Mouse (Mus musculus) left cerebral cortex, postnatal 4 days (tissue): ENCODE measurements around the gene Foxn3. TPM values are rescaled to one million over a fixed set of nuclear protein-coding genes. Genes with fewer than 3 reads are reported as not detected.
A peak's percentile ranks its signal among the peaks of the same experiment; 100 is the strongest.

Experiments used
- DNase-seq: peaks from one replicate; pipeline ENCODE4 v3.0.0-alpha.2; 2022
- intact Hi-C: fragments of 180-260 bp; cut with DNase I; formaldehyde crosslinking; loops from one replicate; pipeline ENCODE4 v1.15.1; 2025
- total RNA-seq, 2 experiments: library from RNA; stranded (reverse); gene quantifications; 2 replicates each; pipeline ENCODE4 v1.2.3; 2021

Gene Foxn3
- total RNA-seq, 2 experiments from 2014 or later, result 73.5 to 79.5 TPM

DNA sequence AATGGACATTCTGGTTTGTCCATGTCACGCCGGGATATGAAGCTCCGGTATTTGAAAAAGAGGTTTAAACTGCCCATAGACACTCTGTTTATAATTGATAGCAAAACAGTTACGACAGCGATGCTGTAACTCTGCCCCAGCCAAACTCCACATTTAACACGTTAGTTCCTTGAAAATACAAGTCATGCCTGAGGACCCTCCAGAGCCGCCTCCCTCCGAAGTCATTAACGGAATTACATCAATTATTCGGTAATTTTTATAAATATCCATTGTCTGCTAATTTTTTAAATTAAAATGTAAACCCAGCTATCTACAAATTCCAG lies 554 bp downstream of the Foxn3 start:
- DNase-seq, result no peak
- intact Hi-C loops, result loop anchor here (2.0 to 10.0 kb wide), 4 partner anchors 66 to 468 kb away; no protein-coding TSS in a partner anchor

DNA sequence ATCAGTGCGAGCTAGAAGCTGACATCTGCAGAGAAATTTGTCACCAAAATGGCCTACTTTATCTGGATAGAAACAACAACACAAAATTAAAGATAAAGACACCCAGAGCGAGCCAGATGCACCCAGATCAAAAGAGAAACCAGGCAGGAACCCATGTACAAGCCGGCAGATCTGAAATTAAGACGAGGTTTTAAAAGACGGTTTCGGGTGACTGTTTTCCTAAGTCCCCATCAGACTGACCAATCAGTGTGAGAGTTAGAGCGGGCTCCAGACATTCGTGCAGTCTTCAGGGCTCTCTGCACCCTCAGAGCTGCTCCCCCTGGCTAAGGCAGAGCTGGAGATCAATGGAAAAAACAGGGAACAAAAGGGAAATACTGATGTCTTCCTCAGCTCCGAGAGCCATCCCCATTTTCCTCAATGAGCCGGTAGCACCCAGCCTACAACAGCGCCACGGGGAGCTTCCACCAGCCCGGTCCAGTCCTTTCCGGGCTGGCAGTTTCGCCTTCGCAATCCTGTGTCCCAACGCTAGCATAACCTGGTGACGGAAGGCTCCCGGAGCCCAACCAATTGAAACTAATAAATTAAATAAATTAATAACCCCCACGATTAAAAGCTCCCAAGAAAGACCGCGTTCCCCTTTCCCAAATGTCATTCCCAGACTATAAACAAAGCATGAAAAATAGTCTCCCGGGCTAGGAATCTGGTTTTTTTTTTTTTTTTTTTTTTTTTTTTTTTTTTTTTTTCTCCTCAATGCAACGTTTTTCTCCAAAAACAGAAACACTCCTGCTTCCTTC lies 1.1 kb downstream of the Foxn3 start:
- intact Hi-C loops, result loop anchor here (2.0 to 10.0 kb wide), 4 partner anchors 67 to 467 kb away; no protein-coding TSS in a partner anchor
- DNase-seq, result peak; percentile 51

DNA sequence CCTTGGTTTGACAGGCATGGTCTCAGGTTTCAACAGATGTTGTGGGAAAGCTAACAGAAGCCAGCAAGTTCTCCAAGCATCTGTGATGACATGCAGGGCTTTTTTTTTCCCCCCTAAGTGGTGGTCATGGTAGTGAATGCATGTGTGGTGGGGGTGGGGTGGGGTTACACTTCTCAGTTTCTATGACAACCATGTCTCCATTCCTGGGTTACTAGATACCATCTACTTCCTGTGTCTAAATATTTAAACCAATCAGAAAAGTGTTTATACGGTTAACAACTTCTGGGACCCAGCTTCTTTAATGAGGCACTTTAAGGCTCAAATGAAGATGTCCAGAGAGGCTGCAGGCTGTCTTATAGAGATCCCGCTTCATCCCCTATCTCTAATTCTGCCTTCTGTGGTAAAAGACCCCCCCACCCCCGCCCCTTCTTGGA lies 2.0 kb downstream of the Foxn3 start:
- intact Hi-C loops, result loop anchor here (10.0 kb wide), 3 partner anchors 157 to 467 kb away; no protein-coding TSS in a partner anchor
- peak; percentile 10 for DNase-seq

DNA sequence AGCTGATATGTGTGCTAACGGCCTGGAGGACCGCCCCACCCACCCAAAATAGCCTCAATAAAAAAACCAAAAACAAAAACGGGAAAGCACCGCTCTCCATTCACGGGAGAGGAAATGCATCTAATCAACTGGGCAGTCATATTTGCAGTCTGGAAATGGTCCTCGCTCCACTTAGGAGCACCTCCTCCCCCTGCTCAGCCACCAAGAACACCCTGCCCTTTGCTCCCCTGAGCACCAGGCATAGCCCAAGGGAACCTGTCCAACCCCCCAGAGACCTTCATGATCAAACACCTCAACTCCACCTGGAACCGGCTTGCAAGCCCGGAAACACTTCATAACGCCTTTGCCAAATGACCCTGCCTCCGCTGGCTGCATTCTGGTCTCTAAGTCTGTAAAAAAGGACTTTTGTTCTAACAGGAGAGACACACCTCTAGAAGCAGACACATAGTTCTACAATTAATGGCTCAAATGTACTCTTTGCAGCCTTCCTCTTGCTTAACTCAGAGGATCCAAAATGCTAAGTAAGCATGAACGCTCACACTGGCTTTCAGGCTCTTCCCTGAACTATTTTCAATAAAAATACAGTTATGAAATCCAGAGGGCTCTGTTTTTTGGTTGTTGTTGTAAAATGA lies 2.6 kb downstream of the Foxn3 start:
- no peak for DNase-seq
- intact Hi-C loops, result loop anchor here (10.0 kb wide), 3 partner anchors 156 to 466 kb away; no protein-coding TSS in a partner anchor

DNA sequence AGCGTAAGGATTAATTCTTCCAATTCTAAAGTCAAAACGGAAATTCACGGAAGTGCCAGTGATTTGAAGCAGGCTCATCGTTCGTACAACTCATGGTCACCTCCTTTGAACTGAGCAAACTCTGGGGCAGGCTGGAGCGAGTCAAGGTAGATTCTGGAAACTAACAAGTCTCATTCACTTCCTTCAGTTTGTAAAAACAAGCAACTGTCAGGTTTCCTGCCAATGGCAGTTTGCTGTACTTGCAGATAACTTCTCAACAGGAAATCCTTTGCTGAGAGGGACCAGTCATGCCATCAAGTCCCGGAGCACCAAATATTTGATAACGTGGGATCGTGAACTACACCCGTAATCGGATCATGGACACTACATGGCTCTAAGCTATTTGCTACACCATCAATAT lies 3.9 kb downstream of the Foxn3 start:
- intact Hi-C loops, result no loop called here
- DNase-seq, result no peak

DNA sequence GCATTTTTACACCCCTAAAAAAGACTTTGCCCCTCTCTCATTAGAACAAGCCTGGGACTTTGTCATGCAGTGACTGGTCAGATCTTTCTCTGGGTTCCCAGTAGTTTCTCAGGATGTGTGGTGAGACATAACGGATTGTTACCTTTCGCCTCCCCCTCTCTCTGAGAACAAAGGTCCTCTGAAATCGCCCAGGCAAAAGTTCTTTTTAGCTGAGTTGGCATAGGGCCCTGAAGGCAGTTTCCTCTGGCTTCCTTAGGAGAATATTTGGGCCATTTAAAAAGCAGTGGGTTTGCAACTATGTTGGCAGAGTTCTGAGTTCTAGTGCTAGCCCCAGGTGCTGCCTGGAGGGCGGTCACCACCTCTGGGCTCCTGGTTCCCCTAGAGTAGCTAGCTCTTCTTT lies 4.9 kb downstream of the Foxn3 start:
- intact Hi-C loops, result no loop called here
- no peak for DNase-seq

DNA sequence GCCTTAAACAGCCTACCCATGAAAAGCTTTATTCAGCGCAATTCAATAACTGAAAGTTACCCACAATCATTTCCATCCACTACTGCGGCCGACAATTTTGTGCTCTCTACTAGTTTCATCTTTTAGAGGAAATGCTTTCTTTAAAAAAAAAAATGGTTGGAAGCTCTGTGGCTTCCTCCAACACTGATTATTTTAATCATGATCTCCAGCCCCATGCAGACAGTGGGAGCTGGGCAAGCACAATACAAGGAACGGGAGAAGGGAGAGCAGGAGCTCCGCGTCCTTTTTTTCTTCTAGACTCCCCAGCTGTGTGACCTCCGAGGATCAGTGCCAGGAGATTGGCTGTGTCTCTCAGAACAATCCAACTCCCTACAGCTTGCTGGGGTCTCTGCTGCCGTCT lies 5.9 kb downstream of the Foxn3 start:
- intact Hi-C loops, result no loop called here
- no peak for DNase-seq

DNA sequence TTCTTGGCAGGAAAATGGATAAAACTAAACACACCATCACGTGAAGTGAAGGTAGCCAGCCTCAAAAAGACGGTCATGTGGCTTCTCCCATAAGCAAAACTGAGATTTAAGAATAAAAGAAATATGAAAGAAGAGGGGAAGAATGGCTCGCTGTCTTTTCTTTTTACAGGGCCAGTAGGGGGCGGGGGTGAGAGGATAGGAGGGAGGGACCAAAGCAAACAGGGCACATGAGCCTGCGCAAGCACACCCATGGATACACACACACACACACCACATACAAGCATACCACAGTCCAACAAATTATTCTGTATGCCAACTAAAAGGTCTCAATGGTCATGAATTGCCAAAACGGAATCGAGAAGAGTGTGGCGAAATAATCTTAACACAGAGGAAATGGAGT lies 12.8 kb downstream of the Foxn3 start:
- no peak for DNase-seq
- intact Hi-C loops, result no loop called here

DNA sequence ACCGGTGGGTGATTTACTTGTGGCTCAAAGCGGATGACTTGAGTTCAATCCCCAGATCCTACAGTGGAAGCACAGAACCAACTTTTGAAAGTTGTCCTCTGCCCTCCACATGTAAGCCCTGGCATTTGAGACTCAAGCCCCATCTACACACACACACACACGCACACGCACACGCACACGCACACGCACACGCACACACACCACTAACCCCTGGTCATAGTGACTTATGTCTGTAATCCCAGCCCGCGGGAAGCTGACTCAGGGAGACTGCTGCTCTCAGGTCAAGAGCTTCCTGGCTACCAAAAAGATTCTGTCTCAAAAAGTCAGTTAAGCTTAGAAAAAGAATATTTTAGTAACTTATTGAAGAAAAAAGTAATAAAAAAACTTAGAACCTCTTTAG lies 13.6 kb downstream of the Foxn3 start:
- DNase-seq, result no peak
- intact Hi-C loops, result no loop called here

DNA sequence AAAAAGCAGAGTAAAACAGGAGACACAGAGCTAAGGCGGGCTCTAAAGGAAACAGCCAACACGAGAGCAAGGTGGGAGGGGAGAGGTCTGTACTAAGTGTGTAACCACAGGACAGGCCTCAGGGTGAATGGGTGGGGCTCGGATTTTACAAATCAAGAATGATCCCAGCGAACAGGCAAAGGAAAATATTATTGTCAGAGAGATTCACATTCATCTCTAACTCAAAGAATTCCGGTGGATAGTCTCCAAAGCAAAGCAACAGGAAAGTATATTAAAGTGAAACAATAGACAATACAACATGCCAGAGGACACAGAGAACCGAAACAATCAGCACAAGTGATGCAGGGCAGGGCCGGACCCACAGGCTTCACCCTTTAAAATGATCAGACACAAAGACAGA lies 15.0 kb downstream of the Foxn3 start:
- intact Hi-C loops, result no loop called here

DNA sequence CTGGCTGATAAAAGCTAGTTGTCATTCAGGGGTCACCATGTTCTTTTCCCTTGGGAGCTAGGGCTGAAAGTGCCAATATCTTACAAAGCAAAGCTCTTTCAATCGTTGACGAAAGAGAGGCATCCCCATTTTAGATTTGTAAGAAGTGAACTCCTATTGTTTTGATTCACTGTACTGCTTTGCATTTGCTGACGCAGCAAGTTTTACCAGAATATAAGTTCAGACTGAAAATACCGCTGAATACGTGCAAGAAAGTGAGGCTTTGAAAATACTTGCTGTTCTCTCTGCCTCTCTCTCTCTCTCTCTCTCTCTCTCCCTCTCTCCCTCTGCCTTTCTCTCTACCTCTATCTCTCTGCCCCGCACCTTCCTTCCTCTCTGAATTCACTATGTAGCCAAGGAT lies 16.1 kb downstream of the Foxn3 start:
- intact Hi-C loops, result no loop called here
- no peak for DNase-seq

More for the DNA sequence above, 15.0 kb downstream of the Foxn3 start:
- DNase-seq, result no peak

DNA sequence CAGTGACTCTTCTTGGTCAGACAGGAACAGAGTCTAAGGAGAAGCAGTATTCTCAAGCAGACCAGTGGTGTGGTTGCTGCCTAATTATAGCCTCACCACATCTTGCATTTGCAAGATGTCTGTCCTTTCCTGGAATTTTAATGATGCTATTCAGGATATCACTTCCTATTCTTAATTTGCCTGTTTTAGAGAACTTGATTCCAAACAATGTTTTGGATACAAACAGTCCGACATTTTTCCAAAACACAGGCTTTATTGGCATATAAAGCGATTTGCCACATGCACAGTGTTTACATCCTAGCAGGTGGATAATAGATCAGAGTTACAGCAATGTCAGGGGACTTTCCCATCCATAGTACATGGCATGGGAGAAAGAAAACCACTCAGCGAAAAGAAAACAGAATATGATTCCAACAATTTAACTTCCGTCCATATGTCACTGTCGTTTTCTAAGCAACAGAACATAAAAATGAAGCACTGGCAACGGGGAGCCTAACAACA lies 18.1 kb downstream of the Foxn3 start:
- intact Hi-C loops, result no loop called here
- DNase-seq, result no peak

DNA sequence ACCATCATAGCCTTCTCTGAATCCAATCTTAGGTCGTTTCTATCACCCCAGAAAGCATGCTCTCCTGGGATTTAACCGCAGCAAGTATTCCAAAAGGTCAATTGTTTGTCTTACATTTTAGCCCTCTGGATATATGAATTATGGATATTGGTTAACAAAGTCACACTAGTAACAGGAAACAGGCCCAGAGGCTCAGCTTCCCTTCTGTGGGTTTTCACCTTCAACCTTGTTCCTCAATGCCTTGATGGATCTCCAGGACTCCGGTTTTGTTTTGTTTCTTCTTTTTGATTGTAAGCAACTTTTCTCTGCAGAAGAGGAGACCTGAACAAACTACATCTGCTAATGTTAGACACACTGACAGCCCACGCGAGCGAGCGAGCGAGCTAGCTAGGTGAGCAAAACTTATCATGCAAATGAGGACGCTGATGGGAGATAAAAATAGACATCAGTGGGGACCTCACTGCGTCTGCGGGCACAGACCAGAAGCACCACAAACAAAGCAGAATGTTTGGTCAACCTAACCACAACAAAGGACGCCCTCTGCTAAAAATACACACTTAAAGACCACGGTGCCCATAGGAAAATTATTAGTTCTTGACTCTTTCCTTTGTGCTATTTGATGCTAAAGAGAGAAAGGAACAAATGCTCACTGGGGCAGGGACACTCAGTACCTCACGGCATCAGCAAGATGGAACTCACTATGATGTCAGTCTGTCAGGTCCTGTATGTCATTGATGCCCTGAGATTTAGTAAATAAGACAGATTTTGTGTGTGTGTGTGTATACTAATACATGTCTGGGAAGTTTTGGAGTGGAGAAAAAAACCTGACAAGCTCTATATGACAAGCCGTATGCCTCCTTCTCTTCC lies 18.9 kb downstream of the Foxn3 start:
- intact Hi-C loops, result no loop called here
- DNase-seq, result no peak

DNA sequence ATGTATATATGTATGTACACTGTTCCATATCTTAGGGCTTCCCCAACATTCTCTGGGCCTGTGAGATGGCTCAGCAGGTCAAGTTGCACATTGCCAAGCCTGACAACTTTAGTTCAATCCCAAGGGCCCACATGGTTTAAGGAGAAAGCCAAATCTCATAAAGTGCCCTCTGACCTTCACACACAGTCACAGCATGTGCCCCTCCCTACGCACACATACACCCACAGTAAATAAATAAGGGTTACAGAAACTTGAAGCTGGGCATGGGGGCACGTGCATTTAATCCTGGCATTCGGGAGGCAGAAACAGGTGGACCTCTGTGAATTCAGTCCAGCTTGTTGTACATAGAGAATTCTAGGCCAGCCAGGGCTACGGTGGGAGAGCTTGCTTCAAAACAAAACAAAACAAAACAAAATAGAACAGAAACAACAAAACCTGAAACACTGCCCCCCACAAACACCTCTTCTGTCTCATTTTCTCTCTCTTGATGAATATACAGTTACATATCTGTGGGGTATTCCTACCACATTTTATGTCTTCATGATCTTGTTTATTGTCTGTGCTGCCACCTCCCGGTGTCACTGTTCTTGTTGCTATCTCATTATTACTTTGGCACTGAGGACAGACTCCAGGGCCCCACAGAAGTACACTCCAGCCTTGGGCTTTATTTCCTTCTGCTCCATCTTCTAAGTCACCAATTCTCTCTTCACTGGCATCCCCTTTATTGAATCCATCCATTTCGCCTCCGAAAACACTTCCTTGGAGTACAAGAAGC lies 19.8 kb downstream of the Foxn3 start:
- intact Hi-C loops, result no loop called here

DNA sequence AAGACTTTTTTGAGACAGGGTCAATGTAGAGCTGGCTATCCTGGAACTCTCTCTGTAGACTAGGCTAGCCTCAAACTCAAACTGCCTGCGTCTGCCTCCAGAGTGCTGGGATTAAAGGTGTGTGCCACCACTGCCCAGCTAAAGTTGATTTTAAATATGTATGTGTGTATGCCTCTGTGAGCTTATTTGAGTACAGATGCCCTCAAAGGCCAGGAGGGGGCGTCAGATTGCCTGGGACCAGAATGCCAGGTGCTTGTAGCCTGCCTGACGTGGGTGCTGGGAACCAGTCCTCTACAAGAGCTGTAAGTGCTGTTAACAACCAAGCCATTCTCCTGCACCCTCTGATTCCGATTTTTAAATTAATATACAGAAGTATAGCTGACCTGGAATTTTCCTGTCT lies 23.2 kb downstream of the Foxn3 start:
- intact Hi-C loops, result no loop called here
- DNase-seq, result no peak

More for the DNA sequence above, 19.8 kb downstream of the Foxn3 start:
- no peak for DNase-seq

DNA sequence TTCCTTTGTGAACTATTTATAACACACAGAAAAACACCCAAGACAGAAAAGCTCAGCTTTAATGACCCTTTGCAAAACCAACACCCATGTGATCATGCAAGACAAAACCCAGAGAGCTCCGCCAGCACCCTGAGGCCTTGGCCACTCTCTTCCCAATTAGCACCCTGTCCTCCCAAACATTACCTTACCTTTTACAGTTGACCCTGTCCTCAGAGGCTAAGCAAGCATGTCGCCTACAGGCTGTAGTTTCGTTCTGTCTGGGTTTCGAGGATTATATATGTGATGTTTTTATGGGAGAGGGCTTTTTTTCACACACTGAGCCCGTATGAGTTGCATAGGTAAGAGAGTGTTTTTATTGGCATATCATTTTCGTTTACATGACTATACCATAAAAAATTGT lies 26.1 kb downstream of the Foxn3 start:
- no peak for DNase-seq
- intact Hi-C loops, result no loop called here

DNA sequence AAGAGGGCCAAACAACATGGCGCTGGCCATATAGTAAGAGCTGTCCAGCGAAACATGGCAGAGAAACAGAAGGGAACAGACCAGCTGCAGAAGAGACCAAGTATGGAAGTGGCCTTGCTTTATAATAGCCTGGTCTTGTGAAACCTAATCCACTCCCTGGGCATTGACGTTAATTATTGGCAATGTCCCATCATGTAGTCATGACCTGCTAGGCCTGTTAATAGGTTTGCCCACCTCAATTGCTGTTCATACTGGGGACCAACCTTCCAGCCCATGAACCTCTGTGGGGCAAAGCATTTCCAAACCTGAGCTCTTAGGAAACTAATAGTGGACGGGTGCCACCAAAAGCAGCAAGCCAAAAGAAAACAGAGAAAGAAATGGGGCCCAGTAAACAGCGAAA lies 27.0 kb downstream of the Foxn3 start:
- DNase-seq, result no peak
- intact Hi-C loops, result no loop called here

DNA sequence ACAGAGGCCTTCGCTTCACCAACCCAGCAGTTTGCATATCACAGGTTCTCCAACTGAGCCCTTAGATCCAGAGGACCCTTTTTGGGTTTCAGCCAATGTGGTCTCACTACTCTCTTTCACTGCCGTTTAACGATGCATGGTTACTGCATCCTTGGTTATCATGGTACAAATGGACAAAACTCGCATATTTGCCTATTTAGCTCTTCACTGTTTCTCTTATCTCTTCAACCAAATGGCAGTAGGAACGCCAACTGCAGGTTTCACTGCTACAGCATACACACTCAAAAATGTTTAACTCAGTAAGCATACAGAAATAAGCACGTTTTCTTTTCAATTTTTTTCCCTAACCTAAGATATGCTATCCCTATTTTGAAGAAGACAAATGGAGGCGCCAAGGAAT lies 31.0 kb downstream of the Foxn3 start:
- no peak for DNase-seq
- intact Hi-C loops, result no loop called here

DNA sequence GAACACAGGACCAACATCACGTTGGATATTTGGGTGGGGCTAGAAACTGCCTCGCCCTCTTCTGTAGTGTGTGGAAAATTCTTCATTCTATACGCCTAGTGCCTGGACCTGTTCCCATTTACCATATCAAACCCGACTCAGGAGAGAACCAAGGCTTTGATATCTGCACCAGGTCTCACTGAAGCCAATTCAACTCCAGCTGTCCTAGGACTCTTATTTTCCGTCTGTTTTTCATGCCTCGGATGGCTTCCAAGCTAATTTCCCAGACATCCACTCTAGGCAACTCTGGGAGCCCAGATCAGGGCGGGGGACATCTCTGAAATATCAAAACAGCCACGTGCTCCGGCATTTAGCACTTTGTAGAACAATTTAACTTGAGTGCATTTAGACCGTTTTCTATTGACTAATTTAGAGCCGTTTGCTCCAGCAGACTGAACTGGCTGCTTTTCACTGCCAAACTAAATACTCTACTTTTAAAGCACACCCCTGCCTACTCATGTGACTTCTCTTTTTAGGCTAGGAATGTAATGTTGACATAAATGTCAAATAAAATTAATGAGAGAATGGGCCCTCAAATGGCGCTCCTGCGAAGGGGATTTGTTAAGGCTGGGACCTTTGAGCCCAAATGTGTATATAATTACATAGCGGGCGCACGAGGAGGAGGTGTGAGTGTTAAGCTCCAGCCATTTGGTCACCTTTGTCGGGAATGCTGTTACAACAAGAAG lies 33.5 kb downstream of the Foxn3 start:
- intact Hi-C loops, result no loop called here
- peak; percentile 38 for DNase-seq

DNA sequence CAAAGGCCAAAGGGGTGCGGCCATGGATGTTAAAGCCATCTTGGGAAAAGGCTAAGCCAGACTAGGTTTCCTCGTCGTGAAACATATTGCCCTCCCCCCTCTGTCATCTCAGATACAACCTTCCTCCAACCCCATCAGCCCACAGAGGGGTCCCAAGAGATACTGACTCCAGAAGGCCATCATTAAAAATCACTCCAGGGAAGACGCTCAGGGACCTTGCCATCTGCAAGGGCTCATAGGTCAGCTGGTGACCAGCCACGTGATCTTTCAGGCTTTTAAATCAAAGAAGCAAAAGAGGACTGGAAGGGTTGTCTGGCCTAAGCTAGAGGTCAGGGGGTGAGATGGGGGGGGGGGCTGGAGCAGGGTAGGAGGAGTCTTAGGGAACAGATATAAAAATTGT lies 34.4 kb downstream of the Foxn3 start:
- no peak for DNase-seq
- intact Hi-C loops, result no loop called here
